Comparison of ENCODE assay signal across 19 mouse cellular contexts in the genomic region with DNA sequence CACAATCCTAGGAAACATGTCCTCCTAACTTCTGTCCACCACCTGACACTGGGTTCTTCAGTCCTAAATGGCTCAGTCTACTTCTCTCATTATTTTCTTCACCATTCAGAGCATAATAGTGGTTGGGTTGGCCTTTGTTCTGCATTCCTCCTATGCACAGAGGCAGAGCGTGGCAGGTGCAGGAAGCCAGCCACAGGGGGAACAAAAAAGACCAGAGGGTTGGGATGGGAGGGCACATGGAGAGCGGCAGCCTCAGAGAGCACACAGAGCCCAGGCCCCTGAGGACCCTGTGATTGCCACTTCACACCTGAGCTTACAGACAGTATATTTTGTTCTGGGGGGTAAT.
DNase-seq lines count a peak whose midpoint lies in the region; ATAC-seq and TF ChIP-seq lines count a peak whose summit lies in the region.
"Had no signal": no experiment of that assay in that cellular context is flagged by ENCODE, and none has a peak within 500 bp of the region (broad histone marks: within the 10 kb centered on the region; RNA-seq: fewer than 3 reads in every experiment).

No protein-coding gene starts in this region.

- 71% methylated on average over 2 of the region's 2 CpGs for WGBS in heart, embryonic 10.5 days
- WGBS in heart, adult 2 months, result 84% methylated on average over 2 of the region's 2 CpGs
- 7% methylated on average over 2 of the region's 2 CpGs for WGBS in midbrain, embryonic 11.5 days
- 4% methylated on average over 2 of the region's 2 CpGs for WGBS in midbrain, embryonic 14.5 days
- 82% methylated on average over 2 of the region's 2 CpGs for WGBS in limb, embryonic 10.5 days

- DNase-seq in heart, embryonic 10.5 days (ENCODE audit: low spot score), result no peak
- no peak for DNase-seq in heart, adult 2 months
- DNase-seq in midbrain, embryonic 11.5 days (ENCODE audit: low spot score, missing footprints), result no peak
- no peak for DNase-seq in midbrain, embryonic 14.5 days
- DNase-seq in thymus, postnatal 14 days, result peak; percentile 15
- no peak for DNase-seq in thymus, postnatal 25 days
- no peak for DNase-seq in limb, embryonic 10.5 days (ENCODE audit: low spot score)
- no peak for DNase-seq in spleen, postnatal 36 days (ENCODE audit: low spot score in 2 of 2)
- DNase-seq: B cell, adult 2 months; cerebellum, adult 8-10 months; gastrocnemius, postnatal 36 days; kidney, adult 11 months; layer of hippocampus, postnatal 36 days; lung, postnatal 4 days; right cerebral cortex, adult 18-20 months had no signal

- no peaks in the 10 kb centered on the region for H3K9me3 ChIP-seq in heart, embryonic 10.5 days
- H3K9me3 ChIP-seq in midbrain, embryonic 11.5 days (ENCODE audit: control insufficient read depth, low read length), result no peaks in the 10 kb centered on the region
- no peaks in the 10 kb centered on the region for H3K9me3 ChIP-seq in midbrain, embryonic 14.5 days (ENCODE audit: control insufficient read depth, low read length)
- H3K9me3 ChIP-seq in limb, embryonic 10.5 days (replicated peaks), result no peaks in the 10 kb centered on the region
- H3K9me3 ChIP-seq: forebrain, embryonic 13.5 days; hindbrain, embryonic 15.5 days; lung, embryonic 15.5 days had no signal

- H3K4me3 ChIP-seq in heart, embryonic 10.5 days, result no peak overlapping the region
- no peak overlapping the region for H3K4me3 ChIP-seq in heart, adult 2 months
- no peak overlapping the region for H3K4me3 ChIP-seq in midbrain, embryonic 11.5 days (ENCODE audit: low read depth, low read length)
- H3K4me3 ChIP-seq in midbrain, embryonic 14.5 days (replicated peaks; ENCODE audit: low read depth, low read length), result no peak overlapping the region
- H3K4me3 ChIP-seq in limb, embryonic 10.5 days, result no peak overlapping the region
- H3K4me3 ChIP-seq: forebrain, embryonic 13.5 days; hindbrain, embryonic 15.5 days; lung, embryonic 15.5 days had no signal

- intact Hi-C loops in heart, adult 2 months (cut with DNase I), result no loop called here

- peak overlapping the region; percentile 77 for H3K27ac ChIP-seq in heart, embryonic 10.5 days
- no peak overlapping the region for H3K27ac ChIP-seq in heart, adult 2 months
- H3K27ac ChIP-seq in midbrain, embryonic 11.5 days (ENCODE audit: low read depth, low read length), result peak overlapping the region; percentile 91
- H3K27ac ChIP-seq in midbrain, embryonic 14.5 days (replicated peaks; ENCODE audit: low read depth, low read length), result no peak overlapping the region
- H3K27ac ChIP-seq in limb, embryonic 10.5 days, result 0 out of 2 replicates have a peak overlapping the region, but pooled peaks have one; percentile 27
- H3K27ac ChIP-seq: forebrain, embryonic 13.5 days; hindbrain, embryonic 15.5 days; liver, embryonic 14.5 days; lung, embryonic 15.5 days had no signal

- peaks cover 2% of the 10 kb centered on the region for H3K79me2 ChIP-seq in heart, adult 2 months (replicated peaks; ENCODE audit: control insufficient read depth, insufficient read depth, low read length)

- TF ChIP-seq EP300 in heart, adult 2 months (IDR thresholded peaks at IDR 0.05; ENCODE audit: insufficient read depth, low read depth, low read length), result no peak

- TF ChIP-seq POLR2A in heart, adult 2 months (IDR thresholded peaks at IDR 0.05; ENCODE audit: insufficient read depth, low read depth, low read length), result no peak

- H3K9ac ChIP-seq in heart, adult 2 months (ENCODE audit: low read depth, low read length), result no peak overlapping the region
- peak overlapping the region; percentile 43; the same call in 1 of the 2 replicates for H3K9ac ChIP-seq in midbrain, embryonic 11.5 days (ENCODE audit: low read length)
- no peak overlapping the region for H3K9ac ChIP-seq in midbrain, embryonic 14.5 days (replicated peaks; ENCODE audit: low read length)
- H3K9ac ChIP-seq: forebrain, embryonic 13.5 days; hindbrain, embryonic 15.5 days; liver, embryonic 14.5 days; lung, embryonic 15.5 days had no signal

- 0 out of 2 replicates have a peak, but pooled peaks cover 6% of the 10 kb centered on the region for H3K27me3 ChIP-seq in heart, embryonic 10.5 days (ENCODE audit: insufficient read depth, poor library complexity, severe bottlenecking)
- H3K27me3 ChIP-seq in heart, adult 2 months (ENCODE audit: control insufficient read depth, insufficient read depth, low read length), result no peaks in the 10 kb centered on the region
- no peaks in the 10 kb centered on the region for H3K27me3 ChIP-seq in midbrain, embryonic 11.5 days (ENCODE audit: control insufficient read depth, insufficient read depth, low read length)
- no peaks in the 10 kb centered on the region for H3K27me3 ChIP-seq in midbrain, embryonic 14.5 days (ENCODE audit: control insufficient read depth, insufficient read depth, low read length)
- H3K27me3 ChIP-seq in limb, embryonic 10.5 days (ENCODE audit: low read depth, poor library complexity, severe bottlenecking), result no peaks in the 10 kb centered on the region
- H3K27me3 ChIP-seq: hindbrain, embryonic 15.5 days had no signal

- no peak for TF ChIP-seq CTCF in heart, adult 2 months (IDR thresholded peaks at IDR 0.05)

- ATAC-seq in midbrain, embryonic 11.5 days (ENCODE audit: low FRiP score), result peak; percentile 58
- no peak for ATAC-seq in midbrain, embryonic 14.5 days (ENCODE audit: low FRiP score, low TSS enrichment)
- ATAC-seq: forebrain, embryonic 13.5 days had no signal

- peaks cover 56% of the 10 kb centered on the region for H3K4me1 ChIP-seq in heart, embryonic 10.5 days
- H3K4me1 ChIP-seq in heart, adult 2 months (ENCODE audit: control insufficient read depth, insufficient read depth, low read length), result no peaks in the 10 kb centered on the region; the same call in none of the 2 replicates
- H3K4me1 ChIP-seq in midbrain, embryonic 11.5 days (ENCODE audit: control insufficient read depth, insufficient read depth, low read length), result peaks cover 57% of the 10 kb centered on the region
- H3K4me1 ChIP-seq in midbrain, embryonic 14.5 days (ENCODE audit: control insufficient read depth, insufficient read depth, low read length), result peaks cover 17% of the 10 kb centered on the region
- H3K4me1 ChIP-seq in limb, embryonic 10.5 days, result peaks cover 61% of the 10 kb centered on the region

- H3K4me2 ChIP-seq in midbrain, embryonic 11.5 days, result no peak overlapping the region; the same call in 1 of the 2 replicates
- H3K4me2 ChIP-seq in midbrain, embryonic 14.5 days (ENCODE audit: low read length), result no peak overlapping the region
- H3K4me2 ChIP-seq: forebrain, embryonic 13.5 days; hindbrain, embryonic 15.5 days; lung, embryonic 15.5 days had no signal

- no peaks in the 10 kb centered on the region for H3K36me3 ChIP-seq in heart, embryonic 10.5 days
- peaks cover 3% of the 10 kb centered on the region; the same call in 1 of the 2 replicates for H3K36me3 ChIP-seq in heart, adult 2 months (ENCODE audit: control insufficient read depth, insufficient read depth, low read length)
- no peaks in the 10 kb centered on the region for H3K36me3 ChIP-seq in midbrain, embryonic 11.5 days (ENCODE audit: control insufficient read depth, insufficient read depth, low read length)
- H3K36me3 ChIP-seq in midbrain, embryonic 14.5 days (ENCODE audit: control insufficient read depth, insufficient read depth, low read length), result no peaks in the 10 kb centered on the region
- no peaks in the 10 kb centered on the region for H3K36me3 ChIP-seq in limb, embryonic 10.5 days
- H3K36me3 ChIP-seq: hindbrain, embryonic 15.5 days; lung, embryonic 15.5 days had no signal

Comparison
In these comparisons a context has a peak if more than half of its experiments do, and no peak if none do; other contexts are left out.
1. H3K27ac ChIP-seq: peak in heart, embryonic 10.5 days (single experiment), midbrain, embryonic 11.5 days (single experiment) and limb, embryonic 10.5 days (single experiment); none in heart, adult 2 months (single experiment) and midbrain, embryonic 14.5 days (single experiment).